Comparison of ENCODE assay signal across 15 mouse cellular contexts in genomic region chr12:82588846-82589630, GRCm38 (mm10). TPM values are rescaled to one million over a fixed set of nuclear protein-coding genes. Genes with fewer than 3 reads are reported as not detected.
A peak's percentile ranks its signal among the peaks of the same experiment; 100 is the strongest.
DNase-seq lines count a peak whose midpoint lies in the region; ATAC-seq and TF ChIP-seq lines count a peak whose summit lies in the region.
"Had no signal": no experiment of that assay in that cellular context is flagged by ENCODE, and none has a peak within 500 bp of the region (broad histone marks: within the 10 kb centered on the region; RNA-seq: fewer than 3 reads in every experiment).

No protein-coding gene starts in this region.

- no peak overlapping the region for H3K9ac ChIP-seq in CH12.LX (ENCODE audit: insufficient read depth, low read depth)
- no peak overlapping the region for H3K9ac ChIP-seq in hindbrain, embryonic 14.5 days
- no peak overlapping the region for H3K9ac ChIP-seq in forebrain, embryonic 14.5 days (ENCODE audit: low read length)
- H3K9ac ChIP-seq: embryonic facial prominence, embryonic 15.5 days; forebrain, postnatal 0 days had no signal

- no peak for ATAC-seq in hindbrain, embryonic 14.5 days (ENCODE audit: low FRiP score)
- ATAC-seq in forebrain, embryonic 14.5 days = no peak
- no peak for ATAC-seq in megakaryocyte, adult 5-6 weeks (ENCODE audit: poor library complexity, severe bottlenecking)
- ATAC-seq: forebrain, postnatal 0 days had no signal

- H3K9me3 ChIP-seq in CH12.LX (replicated peaks; ENCODE audit: low read length) = no peaks in the 10 kb centered on the region
- no peaks in the 10 kb centered on the region for H3K9me3 ChIP-seq in hindbrain, embryonic 14.5 days (ENCODE audit: control insufficient read depth, low read length)
- H3K9me3 ChIP-seq in forebrain, embryonic 14.5 days (replicated peaks; ENCODE audit: control insufficient read depth, low read length) = no peaks in the 10 kb centered on the region
- H3K9me3 ChIP-seq: embryonic facial prominence, embryonic 15.5 days had no signal

- dilution Hi-C loops in CH12.LX (cut with MboI; ENCODE audit: extremely low pct_ligation_motif_present, extremely low pct_unique_long_range_greater_than_20kb, low sequenced_read_pairs) = no loop called here

- H3K36me3 ChIP-seq in CH12.LX (replicated peaks in 1 of 2; ENCODE audit: control insufficient read depth in 1 of 2, insufficient read depth in 1 of 2, low read length in 1 of 2) = no peaks in the 10 kb centered on the region
- H3K36me3 ChIP-seq in hindbrain, embryonic 14.5 days (replicated peaks; ENCODE audit: control insufficient read depth, insufficient read depth) = no peaks in the 10 kb centered on the region
- no peaks in the 10 kb centered on the region for H3K36me3 ChIP-seq in forebrain, embryonic 14.5 days (ENCODE audit: control insufficient read depth, insufficient read depth, low read length)
- H3K36me3 ChIP-seq: embryonic facial prominence, embryonic 15.5 days had no signal

- TF ChIP-seq CTCF in CH12.LX (conservative IDR thresholded peaks at IDR 0.05 in 1 of 2, IDR thresholded peaks at IDR 0.05 in 1 of 2; ENCODE audit: low read depth in 2 of 2, low read length in 2 of 2) = no peak

- no peaks in the 10 kb centered on the region for H3K79me2 ChIP-seq in CH12.LX (replicated peaks; ENCODE audit: control insufficient read depth, extremely low read depth, insufficient read depth, poor library complexity, severe bottlenecking)

- H3K4me2 ChIP-seq in CH12.LX (ENCODE audit: insufficient read depth, low read depth, poor library complexity, severe bottlenecking) = no peak overlapping the region
- H3K4me2 ChIP-seq in hindbrain, embryonic 14.5 days (replicated peaks) = peak overlapping the region; percentile 26
- no peak overlapping the region for H3K4me2 ChIP-seq in forebrain, embryonic 14.5 days (ENCODE audit: low read length)
- H3K4me2 ChIP-seq: embryonic facial prominence, embryonic 15.5 days had no signal

- TF ChIP-seq POLR2A in CH12.LX (IDR thresholded peaks at IDR 0.05; ENCODE audit: low read depth, low read length) = no peak

- no peaks in the 10 kb centered on the region for H3K27me3 ChIP-seq in CH12.LX (replicated peaks)
- no peaks in the 10 kb centered on the region for H3K27me3 ChIP-seq in hindbrain, embryonic 14.5 days (ENCODE audit: control insufficient read depth, insufficient read depth, low read length)
- H3K27me3 ChIP-seq in forebrain, embryonic 14.5 days (replicated peaks; ENCODE audit: control insufficient read depth, insufficient read depth, low read length) = no peaks in the 10 kb centered on the region
- H3K27me3 ChIP-seq: embryonic facial prominence, embryonic 15.5 days had no signal

- peak; percentile 45; the same call in 1 of the 2 replicates for TF ChIP-seq EP300 in CH12.LX (IDR thresholded peaks at IDR 0.05; ENCODE audit: low read length)

- WGBS in hindbrain, embryonic 14.5 days = 26% methylated on average over 18 of the region's 19 CpGs
- 37% methylated on average over 18 of the region's 19 CpGs for WGBS in forebrain, embryonic 14.5 days

- in situ Hi-C loops in CH12.LX (cut with MboI; ENCODE audit: low pct_ligation_motif_present, low pct_unique_long_range_greater_than_20kb, low sequenced_read_pairs) = no loop called here

- no peak overlapping the region for H3K27ac ChIP-seq in CH12.LX (ENCODE audit: insufficient read depth, low read depth)
- H3K27ac ChIP-seq in hindbrain, embryonic 14.5 days = no peak overlapping the region
- no peak overlapping the region for H3K27ac ChIP-seq in forebrain, embryonic 14.5 days (ENCODE audit: low read depth, low read length)
- H3K27ac ChIP-seq: embryonic facial prominence, embryonic 15.5 days; left cerebral cortex, adult 2 months; stomach, postnatal 0 days had no signal

- TF ChIP-seq RAD21 in CH12.LX (IDR thresholded peaks at IDR 0.05; ENCODE audit: low read depth, low read length) = no peak

- H3K4me1 ChIP-seq in CH12.LX (ENCODE audit: control insufficient read depth in 1 of 2, insufficient read depth in 2 of 2) = peaks cover 0 to 18% of the 10 kb centered on the region in 2 experiments; a peak in 2 of 4 replicates
- peaks cover 11% of the 10 kb centered on the region for H3K4me1 ChIP-seq in hindbrain, embryonic 14.5 days (replicated peaks; ENCODE audit: control insufficient read depth, insufficient read depth, low read length)
- H3K4me1 ChIP-seq in forebrain, embryonic 14.5 days (ENCODE audit: control insufficient read depth, insufficient read depth, low read length) = no peaks in the 10 kb centered on the region
- H3K4me1 ChIP-seq: embryonic facial prominence, embryonic 15.5 days had no signal

- H3K4me3 ChIP-seq in CH12.LX (replicated peaks in 1 of 3; ENCODE audit: low read depth in 2 of 3, low read length in 2 of 3, poor library complexity in 1 of 3) = no peak overlapping the region
- H3K4me3 ChIP-seq in hindbrain, embryonic 14.5 days (replicated peaks; ENCODE audit: low read length) = no peak overlapping the region
- H3K4me3 ChIP-seq in forebrain, embryonic 14.5 days (ENCODE audit: low read depth, low read length) = no peak overlapping the region
- H3K4me3 ChIP-seq: embryonic facial prominence, embryonic 15.5 days; left cerebral cortex, adult 2 months had no signal

- DNase-seq in embryo, embryonic 10.5 days (ENCODE audit: low spot score) = peak; percentile 25
- DNase-seq in embryo, embryonic 9.5 days (ENCODE audit: extremely low spot score) = no peak
- DNase-seq in kidney, adult 18-20 months = peak; percentile 6
- DNase-seq in kidney, adult 9 months = no peak
- peak; percentile 69 for DNase-seq in CH12.LX (ENCODE audit: extremely low read depth)
- no peak for DNase-seq in hindbrain, embryonic 14.5 days (ENCODE audit: low spot score)
- DNase-seq in forebrain, embryonic 14.5 days (ENCODE audit: low spot score) = no peak
- DNase-seq: forebrain, postnatal 0 days; lung, postnatal 10 days had no signal

TF ChIP-seq in CH12.LX, 34 proteins besides CTCF, POLR2A, EP300 and RAD21:
- TF ChIP-seq IRF4 (IDR thresholded peaks at IDR 0.05; ENCODE audit: low read depth, low read length) (peak; percentile 14; the same call in 1 of the 2 replicates), BHLHE40 (IDR thresholded peaks at IDR 0.05; ENCODE audit: low read depth, low read length) (no peak), MAX (IDR thresholded peaks at IDR 0.05; ENCODE audit: low read length) (no peak), MEF2A (IDR thresholded peaks at IDR 0.05; ENCODE audit: borderline replicate concordance, low read depth, low read length) (no peak), USF1 (IDR thresholded peaks at IDR 0.05; ENCODE audit: low read depth, low read length) (no peak), ETS1 (conservative IDR thresholded peaks at IDR 0.05; ENCODE audit: low read depth, low read length) (peak; percentile 28; the same call in 1 of the 2 replicates), KAT2A (IDR thresholded peaks at IDR 0.05; ENCODE audit: insufficient replicate concordance, low read length) (no peak), ZMIZ1 (IDR thresholded peaks at IDR 0.05; ENCODE audit: low read depth, low read length) (no peak), NRF1 (IDR thresholded peaks at IDR 0.05; ENCODE audit: low read depth, low read length) (no peak), MAFK (IDR thresholded peaks at IDR 0.05; ENCODE audit: insufficient replicate concordance, low read length) (0 out of 2 replicates have a peak, but pooled peaks have one; percentile 33), CHD2 (IDR thresholded peaks at IDR 0.05; ENCODE audit: low read length) (no peak; the same call in 1 of the 2 replicates), MXI1 (IDR thresholded peaks at IDR 0.05; ENCODE audit: low read depth, low read length) (no peak)

RNA-seq across cellular contexts. Expression of gene Rgs6, which starts 0.9 kb away (rescaled TPM):
- not detected in 2 replicates for total RNA-seq in CH12.LX (2012; rRNA removed)
- not detected in 2 replicates for total RNA-seq in CH12.LX (2014; rRNA removed)
- not detected in 2 replicates for polyA plus RNA-seq in CH12.LX (2012; ENCODE audit: insufficient read length, low read depth)
- polyA plus RNA-seq in hindbrain, embryonic 14.5 days (2014; fragmentation: Nextera tagmentation; extraction: Ambion mirVana) = 5.4 and 7.5 TPM in 2 replicates
- 5.0 and 7.0 TPM in 2 replicates for polyA plus RNA-seq in forebrain, embryonic 14.5 days (2014; fragmentation: Nextera tagmentation; extraction: Ambion mirVana)
- total RNA-seq in megakaryocyte, adult 5-6 weeks (2015) = not detected in 2 replicates
- total RNA-seq in megakaryocyte, adult 5-6 weeks (2017) = not detected in 2 replicates
- total RNA-seq: monocyte, adult 5-6 weeks had no signal
- polyA plus RNA-seq: liver, adult 2 months had no signal

Comparison
In these comparisons a context has a peak if more than half of its experiments do, and no peak if none do; other contexts are left out.
1. DNase-seq: peak in embryo, embryonic 10.5 days (single experiment), kidney, adult 18-20 months (single experiment) and CH12.LX (single experiment); none in embryo, embryonic 9.5 days (single experiment), kidney, adult 9 months (single experiment), hindbrain, embryonic 14.5 days (single experiment) and forebrain, embryonic 14.5 days (single experiment).